Mouse (Mus musculus) cortical plate, adult 2 months (tissue): ENCODE results near the gene Lrrc58.

ENCODE experiments used
- CTCF ChIP-seq: fragments of 200-500 bp; IDR thresholded peaks from 2 replicates; pipeline ENCODE4 v1.5.1; 2011; ENCODE audit warnings: mild to moderate bottlenecking, control low read depth, low read length; ENCODE audit not compliant: insufficient read depth; ENCODE audit errors: extremely low read depth
- POLR2A ChIP-seq: fragments of 200-500 bp; IDR thresholded peaks from 2 replicates; pipeline ENCODE4 v1.6.1; 2011; ENCODE audit warnings: mild to moderate bottlenecking, low read length, control low read depth; ENCODE audit not compliant: insufficient read depth; ENCODE audit errors: extremely low read depth

GRCm38 (mm10) chr16:37824778-37825505 is 43.2 kb upstream of the Lrrc58 start:
- no peak for TF ChIP-seq POLR2A
- TF ChIP-seq CTCF = no peak
